Mouse (Mus musculus) forebrain, embryonic 10.5 days (tissue): ENCODE data around the gene Lce1d. TPM values are rescaled to one million over a fixed set of nuclear protein-coding genes. Genes with fewer than 3 reads are reported as not detected.
"Not testable (repeated sequence)": the region's sequence is repeated elsewhere in the genome, so short reads cannot be mapped to it uniquely, and the experiment has no call there.

Experiments
- DNase-seq: peaks from one replicate; pipeline ENCODE4 v3.0.0-alpha.2; 2017; ENCODE audit warnings: low spot score; ENCODE audit errors: extremely low spot score
- H3K27ac ChIP-seq: fragments of 300-500 bp; sonication (generic); 2 replicates; pipeline ENCODE4 v1.5.1; 2016; ENCODE audit warnings: mild to moderate bottlenecking
- H3K27me3 ChIP-seq: fragments of 300-500 bp; sonication (generic); 2 replicates; pipeline ENCODE4 v1.6.1; 2016; ENCODE audit warnings: mild to moderate bottlenecking; ENCODE audit not compliant: poor library complexity, severe bottlenecking
- H3K36me3 ChIP-seq: fragments of 300-500 bp; sonication (generic); replicated peaks from 2 replicates; pipeline ENCODE4 v1.6.1; 2016; ENCODE audit warnings: mild to moderate bottlenecking, moderate library complexity
- H3K4me1 ChIP-seq: fragments of 300-500 bp; sonication (generic); 2 replicates; pipeline ENCODE4 v1.6.1; 2016
- H3K4me3 ChIP-seq: fragments of 300-500 bp; sonication (generic); 2 replicates; pipeline ENCODE4 v1.5.1; 2016; ENCODE audit warnings: mild to moderate bottlenecking, moderate library complexity
- H3K9me3 ChIP-seq: fragments of 300-500 bp; sonication (generic); 2 replicates; pipeline ENCODE4 v1.6.1; 2016; ENCODE audit warnings: mild to moderate bottlenecking, moderate library complexity
- WGBS: fragments of 180-500 bp; shearing (Covaris S2); methylation state at CpG from one replicate; pipeline ENCODE4 v1.1.7; 2016; 5-methylcytosine and 5-hydroxymethylcytosine counted together
- polyA plus RNA-seq: library from polyadenylated mRNA; unstranded; fragments of >200 nt; fragmentation: Nextera tagmentation; extraction: Ambion mirVana; gene quantifications from 2 replicates; pipeline ENCODE4 v1.2.1, GENCODE M21; 2016

The Lce1d gene
- polyA plus RNA-seq = not detected in 2 replicates

GRCm38 (mm10) chr3:92687110-92687509 lies at the start of gene Lce1d:
Gene Lce1d, minus strand, starts transcription at chr3:92687210.
- Histone ChIP-seq H3K36me3 (no peaks in the 10 kb centered on the region), H3K4me3 (no peak within 1 kb of the TSS), H3K27ac (no peak within 1 kb of the TSS), H3K27me3 (no peaks in the 10 kb centered on the region), H3K4me1 (no peaks in the 10 kb centered on the region), H3K9me3 (no peaks in the 10 kb centered on the region)
- WGBS = 62% methylated on average over 2 of the region's 2 CpGs
- DNase-seq = no peak

- Histone ChIP-seq H3K9me3 (no peaks in the 10 kb centered on the region), H3K36me3 (no peaks in the 10 kb centered on the region), H3K27ac (no peak overlapping the region), H3K4me3 (no peak overlapping the region), H3K4me1 (no peaks in the 10 kb centered on the region), H3K27me3 (no peaks in the 10 kb centered on the region)
- 94% methylated on average over 5 of the region's 5 CpGs for WGBS
- DNase-seq = no peak
Observed at GRCm38 (mm10) chr3:92722631-92723030, 35.6 kb upstream of the Lce1d start.

GRCm38 (mm10) chr3:92720250-92720649 lies 33.2 kb upstream of the Lce1d start, which contains the start of gene Lce1f:
Gene Lce1f, minus strand, starts transcription at chr3:92720350.
- no peak for DNase-seq
- WGBS = 80% methylated on average over 3 of the region's 3 CpGs
- H3K4me3 ChIP-seq = no peak within 1 kb of the TSS
- H3K27ac ChIP-seq = no peak within 1 kb of the TSS
- H3K27me3 ChIP-seq = no peaks in the 10 kb centered on the region
- H3K4me1 ChIP-seq = no peaks in the 10 kb centered on the region
- no peaks in the 10 kb centered on the region for H3K9me3 ChIP-seq
- H3K36me3 ChIP-seq = no peaks in the 10 kb centered on the region

GRCm38 (mm10) chr3:92715122-92715521 lies 28.1 kb upstream of the Lce1d start:
- no peaks in the 10 kb centered on the region for H3K4me1 ChIP-seq

GRCm38 (mm10) chr3:92708974-92709373 lies 22.0 kb upstream of the Lce1d start, which contains the start of gene Lce1e:
Gene Lce1e, minus strand, starts transcription at chr3:92709074.
- 87% methylated on average over 2 of the region's 2 CpGs for WGBS

More at GRCm38 (mm10) chr3:92715122-92715521, 28.1 kb upstream of the Lce1d start:
- Histone ChIP-seq H3K9me3 (no peaks in the 10 kb centered on the region), H3K27ac (no peak overlapping the region), H3K36me3 (no peaks in the 10 kb centered on the region), H3K27me3 (no peaks in the 10 kb centered on the region), H3K4me3 (no peak overlapping the region)
- DNase-seq = no peak

GRCm38 (mm10) chr3:92694613-92695012 lies 7.6 kb upstream of the Lce1d start:
- H3K27me3 ChIP-seq = no peaks in the 10 kb centered on the region
- no peaks in the 10 kb centered on the region for H3K4me1 ChIP-seq
- DNase-seq = no peak
- H3K9me3 ChIP-seq = no peaks in the 10 kb centered on the region
- no peak overlapping the region for H3K4me3 ChIP-seq
- WGBS = 45% methylated on average over 1 of the region's 1 CpGs
- H3K27ac ChIP-seq = no peak overlapping the region
- no peaks in the 10 kb centered on the region for H3K36me3 ChIP-seq

More at GRCm38 (mm10) chr3:92708974-92709373, 22.0 kb upstream of the Lce1d start, which contains the start of gene Lce1e:
- Histone ChIP-seq H3K4me1 (no peaks in the 10 kb centered on the region), H3K36me3 (no peaks in the 10 kb centered on the region), H3K27me3 (no peaks in the 10 kb centered on the region), H3K9me3 (no peaks in the 10 kb centered on the region), H3K4me3 (no peak within 1 kb of the TSS), H3K27ac (no peak within 1 kb of the TSS)
- DNase-seq = no peak

- no peaks in the 10 kb centered on the region for H3K4me1 ChIP-seq
- no peak overlapping the region for H3K4me3 ChIP-seq
- no peaks in the 10 kb centered on the region for H3K27me3 ChIP-seq
- H3K27ac ChIP-seq = no peak overlapping the region
- DNase-seq = no peak
- no peaks in the 10 kb centered on the region for H3K9me3 ChIP-seq
- H3K36me3 ChIP-seq = no peaks in the 10 kb centered on the region
Observed at GRCm38 (mm10) chr3:92691688-92692087, 4.7 kb upstream of the Lce1d start.

GRCm38 (mm10) chr3:92689154-92689553 lies 2.1 kb upstream of the Lce1d start:
- not testable (repeated sequence) for H3K4me3 ChIP-seq, DNase-seq, H3K9me3 ChIP-seq, H3K27me3 ChIP-seq, H3K36me3 ChIP-seq, H3K27ac ChIP-seq, H3K4me1 ChIP-seq
- WGBS = 86% methylated on average over 16 of the region's 16 CpGs

- no peaks in the 10 kb centered on the region for H3K27me3 ChIP-seq
- H3K4me1 ChIP-seq = no peaks in the 10 kb centered on the region
- no peaks in the 10 kb centered on the region for H3K9me3 ChIP-seq
- H3K4me3 ChIP-seq = no peak within 1 kb of the TSS
- no peak for DNase-seq
- 90% methylated on average over 4 of the region's 4 CpGs for WGBS
- H3K27ac ChIP-seq = no peak within 1 kb of the TSS
- no peaks in the 10 kb centered on the region for H3K36me3 ChIP-seq
Observed at GRCm38 (mm10) chr3:92678947-92679346, 8.1 kb downstream of the Lce1d start, which contains the start of gene Lce1c. Gene Lce1c, plus strand, starts transcription at chr3:92679247.

GRCm38 (mm10) chr3:92670215-92670614 lies 16.8 kb downstream of the Lce1d start, which contains the start of gene Lce1a2:
Gene Lce1a2, minus strand, starts transcription at chr3:92670315.
- Histone ChIP-seq H3K36me3 (no peaks in the 10 kb centered on the region), H3K9me3 (no peaks in the 10 kb centered on the region), H3K4me3 (no peak within 1 kb of the TSS), H3K27me3 (no peaks in the 10 kb centered on the region), H3K27ac (no peak within 1 kb of the TSS), H3K4me1 (no peaks in the 10 kb centered on the region)
- DNase-seq = no peak

GRCm38 (mm10) chr3:92656826-92657225 lies 30.2 kb downstream of the Lce1d start, which contains the start of gene Lce1b:
Gene Lce1b, minus strand, starts transcription at chr3:92656926.
- no peaks in the 10 kb centered on the region for H3K36me3 ChIP-seq
- no peaks in the 10 kb centered on the region for H3K27me3 ChIP-seq
- no peak within 1 kb of the TSS for H3K27ac ChIP-seq
- H3K4me1 ChIP-seq = no peaks in the 10 kb centered on the region
- H3K4me3 ChIP-seq = no peak within 1 kb of the TSS
- H3K9me3 ChIP-seq = no peaks in the 10 kb centered on the region
- no peak for DNase-seq

- no peaks in the 10 kb centered on the region for H3K9me3 ChIP-seq
- H3K27me3 ChIP-seq = no peaks in the 10 kb centered on the region
- H3K4me1 ChIP-seq = no peaks in the 10 kb centered on the region
- H3K36me3 ChIP-seq = no peaks in the 10 kb centered on the region
- no peak within 1 kb of the TSS for H3K4me3 ChIP-seq
- H3K27ac ChIP-seq = no peak within 1 kb of the TSS
- no peak for DNase-seq
- 95% methylated on average over 1 of the region's 1 CpGs for WGBS
Observed at GRCm38 (mm10) chr3:92648207-92648606, 38.8 kb downstream of the Lce1d start, which contains the start of gene Lce1a1. Gene Lce1a1, minus strand, starts transcription at chr3:92648307.

GRCm38 (mm10) chr3:92639854-92640253 lies 47.2 kb downstream of the Lce1d start:
- no peak overlapping the region for H3K27ac ChIP-seq
- no peak for DNase-seq
- H3K36me3 ChIP-seq = no peaks in the 10 kb centered on the region
- 93% methylated on average over 15 of the region's 15 CpGs for WGBS
- H3K27me3 ChIP-seq = no peaks in the 10 kb centered on the region
- H3K4me1 ChIP-seq = no peaks in the 10 kb centered on the region; the same call in 1 of the 2 replicates
- no peak overlapping the region for H3K4me3 ChIP-seq
- H3K9me3 ChIP-seq = no peaks in the 10 kb centered on the region

GRCm38 (mm10) chr3:92638653-92638991 lies 48.4 kb downstream of the Lce1d start:
- Histone ChIP-seq H3K9me3 (no peaks in the 10 kb centered on the region), H3K36me3 (no peaks in the 10 kb centered on the region), H3K27me3 (no peaks in the 10 kb centered on the region), H3K27ac (no peak overlapping the region), H3K4me1 (no peaks in the 10 kb centered on the region; the same call in 1 of the 2 replicates), H3K4me3 (no peak overlapping the region)
- DNase-seq = no peak
- WGBS = 89% methylated on average over 3 of the region's 3 CpGs
